Mouse (Mus musculus) CH12.LX (cell line): ENCODE measurements around the gene Nos1ap. TPM values are rescaled to one million over a fixed set of nuclear protein-coding genes. Genes with fewer than 3 reads are reported as not detected.

Source experiments
- DNase-seq: peaks from one replicate; pipeline ENCODE4 v3.0.0-alpha.2; 2013; ENCODE audit errors: extremely low read depth
- H3K27ac ChIP-seq: 2 replicates; pipeline ENCODE4 v1.5.1; 2012; ENCODE audit warnings: low read depth, mild to moderate bottlenecking, control low read depth, moderate library complexity; ENCODE audit not compliant: insufficient read depth
- H3K27me3 ChIP-seq: replicated peaks from 2 replicates; pipeline ENCODE3; 2012; ENCODE audit warnings: inconsistent platforms
- H3K36me3 ChIP-seq, 2 experiments: replicated peaks in 1 of 2; 2 replicates each; pipeline versions ENCODE3 to v1.6.1; 2012; ENCODE audit warnings: inconsistent platforms in 1 of 2, low read length in 1 of 2, mild to moderate bottlenecking in 1 of 2, mixed read lengths in 1 of 2, moderate library complexity in 1 of 2; ENCODE audit not compliant: control insufficient read depth in 1 of 2, insufficient read depth in 1 of 2
- H3K4me1 ChIP-seq, 2 experiments: 2 replicates each; pipeline ENCODE4 v1.6.1; 2012; ENCODE audit warnings: inconsistent platforms in 1 of 2, moderate library complexity in 1 of 2; ENCODE audit not compliant: insufficient read depth in 2 of 2, control insufficient read depth in 1 of 2
- H3K4me2 ChIP-seq: 2 replicates; pipeline ENCODE4 v1.6.1; 2012; ENCODE audit warnings: low read depth, mild to moderate bottlenecking, control low read depth; ENCODE audit not compliant: poor library complexity, insufficient read depth, severe bottlenecking
- H3K4me3 ChIP-seq, 3 experiments: fragments of 150-350 bp in 1 of 3; sonication (generic) in 1 of 3; replicated peaks in 1 of 3; 2 replicates each; pipeline versions ENCODE3 to v1.5.1; 2011 to 2012; ENCODE audit warnings: low read depth in 2 of 3, low read length in 2 of 3, mild to moderate bottlenecking in 2 of 3, moderate library complexity in 2 of 3, control low read depth in 1 of 3, improper control_type of control experiment in 1 of 3, inconsistent platforms in 1 of 3, mixed read lengths in 1 of 3; ENCODE audit not compliant: poor library complexity in 1 of 3
- H3K79me2 ChIP-seq: replicated peaks from 2 replicates; pipeline ENCODE4 v1.6.1; 2012; ENCODE audit warnings: mild to moderate bottlenecking, moderate library complexity; ENCODE audit not compliant: control insufficient read depth, poor library complexity, insufficient read depth, severe bottlenecking; ENCODE audit errors: extremely low read depth
- H3K9ac ChIP-seq: 2 replicates; pipeline ENCODE4 v1.6.1; 2012; ENCODE audit warnings: low read depth, mild to moderate bottlenecking, control low read depth, moderate library complexity; ENCODE audit not compliant: insufficient read depth
- H3K9me3 ChIP-seq: replicated peaks from 2 replicates; pipeline ENCODE3; 2012; ENCODE audit warnings: low read length, inconsistent platforms, mixed read lengths
- CHD1 ChIP-seq: IDR thresholded peaks from 2 replicates; pipeline ENCODE4 v1.6.1; 2012; ENCODE audit warnings: low read depth, low read length, improper control_type of control experiment, inconsistent platforms
- CHD2 ChIP-seq: IDR thresholded peaks from 2 replicates; pipeline ENCODE4 v1.6.1; 2011; ENCODE audit warnings: low read length, improper control_type of control experiment
- GABPA ChIP-seq: IDR thresholded peaks from 2 replicates; pipeline ENCODE4 v1.6.1; 2012; ENCODE audit warnings: low read depth, low read length, improper control_type of control experiment, inconsistent platforms; ENCODE audit not compliant: insufficient replicate concordance
- HCFC1 ChIP-seq: IDR thresholded peaks from 2 replicates; pipeline ENCODE4 v1.6.1; 2012; ENCODE audit warnings: low read depth, mild to moderate bottlenecking, inconsistent platforms, low read length, improper control_type of control experiment
- JUN ChIP-seq: IDR thresholded peaks from 2 replicates; pipeline ENCODE4 v1.6.1; 2011; ENCODE audit warnings: low read depth, mild to moderate bottlenecking, low read length, improper control_type of control experiment, moderate library complexity; ENCODE audit not compliant: insufficient read depth
- JUND ChIP-seq: conservative IDR thresholded peaks from 2 replicates; pipeline ENCODE4 v1.6.1; 2011; ENCODE audit warnings: low read depth, low read length, improper control_type of control experiment
- MAFK ChIP-seq: IDR thresholded peaks from 2 replicates; pipeline ENCODE4 v1.6.1; 2011; ENCODE audit warnings: low read length, improper control_type of control experiment; ENCODE audit not compliant: insufficient replicate concordance
- MAX ChIP-seq: IDR thresholded peaks from 2 replicates; pipeline ENCODE4 v1.6.1; 2011; ENCODE audit warnings: low read length, improper control_type of control experiment
- MXI1 ChIP-seq: IDR thresholded peaks from 2 replicates; pipeline ENCODE4 v1.6.1; 2011; ENCODE audit warnings: mild to moderate bottlenecking, low read depth, low read length, improper control_type of control experiment
- NRF1 ChIP-seq: IDR thresholded peaks from 2 replicates; pipeline ENCODE4 v1.6.1; 2014; ENCODE audit warnings: low read depth, mild to moderate bottlenecking, inconsistent platforms, low read length, improper control_type of control experiment, moderate library complexity
- PAX5 ChIP-seq: IDR thresholded peaks from 2 replicates; pipeline ENCODE4 v1.6.1; 2012; ENCODE audit warnings: low read length, inconsistent platforms, mixed read lengths
- POLR2A ChIP-seq: IDR thresholded peaks from 2 replicates; pipeline ENCODE4 v1.6.1; 2011; ENCODE audit warnings: low read depth, mild to moderate bottlenecking, improper control_type of control experiment, low read length
- POLR2AphosphoS2 ChIP-seq: IDR thresholded peaks from 2 replicates; pipeline ENCODE4 v1.6.1; 2011; ENCODE audit warnings: low read depth, low read length, improper control_type of control experiment
- RAD21 ChIP-seq: IDR thresholded peaks from 2 replicates; pipeline ENCODE4 v1.6.1; 2011; ENCODE audit warnings: low read depth, mild to moderate bottlenecking, low read length, improper control_type of control experiment, moderate library complexity
- RCOR1 ChIP-seq: conservative IDR thresholded peaks from 2 replicates; pipeline ENCODE4 v1.6.1; 2012; ENCODE audit warnings: low read depth, mild to moderate bottlenecking, inconsistent platforms, low read length, improper control_type of control experiment
- SIN3A ChIP-seq: IDR thresholded peaks from 2 replicates; pipeline ENCODE4 v1.6.1; 2012; ENCODE audit warnings: low read length, improper control_type of control experiment, inconsistent platforms
- SMC3 ChIP-seq: IDR thresholded peaks from 2 replicates; pipeline ENCODE4 v1.6.1; 2011; ENCODE audit warnings: low read depth, low read length, improper control_type of control experiment
- USF1 ChIP-seq: IDR thresholded peaks from 2 replicates; pipeline ENCODE4 v1.6.1; 2014; ENCODE audit warnings: low read depth, mild to moderate bottlenecking, inconsistent platforms, low read length, improper control_type of control experiment
- ZC3H11A ChIP-seq: IDR thresholded peaks from 2 replicates; pipeline ENCODE4 v1.6.1; 2012; ENCODE audit warnings: low read depth, mild to moderate bottlenecking, inconsistent platforms, low read length, improper control_type of control experiment
- ZMIZ1 ChIP-seq: IDR thresholded peaks from 2 replicates; pipeline ENCODE4 v1.6.1; 2012; ENCODE audit warnings: low read depth, mild to moderate bottlenecking, inconsistent platforms, low read length, improper control_type of control experiment
- ZNF384 ChIP-seq: IDR thresholded peaks from 2 replicates; pipeline ENCODE4 v1.6.1; 2012; ENCODE audit warnings: low read depth, low read length, improper control_type of control experiment, inconsistent platforms
- dilution Hi-C: fragments of 300-500 bp; cut with MboI; formaldehyde crosslinking; loops from 2 replicates; pipeline ENCODE4 v1.14.3; 2020; ENCODE audit warnings: low sequenced_read_pairs; ENCODE audit not compliant: extremely low pct_unique_long_range_greater_than_20kb, extremely low pct_ligation_motif_present
- in situ Hi-C: fragments of 300-500 bp; cut with MboI; formaldehyde crosslinking; loops from 3 replicates; pipeline ENCODE4 v1.14.3; 2019; ENCODE audit warnings: low sequenced_read_pairs, low pct_ligation_motif_present, low pct_unique_long_range_greater_than_20kb, mixed read lengths
- polyA plus RNA-seq: library from polyadenylated mRNA; unstranded; fragments of >175 nt; gene quantifications from 2 replicates; pipeline ENCODE4 v1.2.1, GENCODE M21; 2012; ENCODE audit warnings: low read depth; ENCODE audit not compliant: insufficient read length
- total RNA-seq, 2 experiments: library from RNA; depleted of rRNA; stranded (reverse); fragments of 300-350 nt in 1 of 2; fragments of >200 nt in 1 of 2; gene quantifications; 2 replicates each; pipeline ENCODE4 v1.2.3; 2012 to 2014

Gene Nos1ap
- total and polyA plus RNA-seq, 3 experiments = not detected

DNA sequence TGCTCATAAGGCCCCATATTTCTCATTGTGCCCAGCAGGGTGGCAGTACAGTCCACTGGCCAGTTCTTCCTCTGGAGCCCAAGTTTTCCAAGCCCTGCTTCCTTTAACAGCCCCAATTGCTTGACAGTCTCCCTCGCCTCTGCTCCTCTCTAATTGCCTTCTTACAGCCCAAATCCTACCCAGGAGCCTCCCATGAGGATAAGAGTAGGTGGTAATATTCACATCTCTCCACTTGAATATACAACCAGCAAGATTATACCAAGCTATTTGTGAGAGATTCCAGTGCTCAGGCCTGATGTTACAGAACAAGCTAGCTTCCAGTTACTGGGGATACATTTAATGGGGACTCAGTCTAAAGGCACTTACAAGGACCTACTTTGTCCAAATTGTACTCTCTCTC is 166.6 kb downstream of the Nos1ap start:
- in situ Hi-C loops = no loop called here
- no peaks in the 10 kb centered on the region for H3K36me3 ChIP-seq
- H3K4me1 ChIP-seq = no peaks in the 10 kb centered on the region
- no peak overlapping the region for H3K4me2 ChIP-seq
- dilution Hi-C loops = no loop called here
- no peak overlapping the region for H3K9ac ChIP-seq
- H3K4me3 ChIP-seq = no peak overlapping the region
- no peak overlapping the region for H3K27ac ChIP-seq
- H3K9me3 ChIP-seq = no peaks in the 10 kb centered on the region
- no peaks in the 10 kb centered on the region for H3K79me2 ChIP-seq
- TF ChIP-seq JUN (no peak), ZC3H11A (no peak), RAD21 (no peak), SMC3 (no peak), SIN3A (no peak), MAFK (no peak), HCFC1 (no peak), CHD1 (no peak), ZMIZ1 (no peak), JUND (no peak), GABPA (no peak), MXI1 (no peak), POLR2AphosphoS2 (no peak), USF1 (no peak), NRF1 (no peak)
- no peaks in the 10 kb centered on the region for H3K27me3 ChIP-seq
- DNase-seq = no peak

DNA sequence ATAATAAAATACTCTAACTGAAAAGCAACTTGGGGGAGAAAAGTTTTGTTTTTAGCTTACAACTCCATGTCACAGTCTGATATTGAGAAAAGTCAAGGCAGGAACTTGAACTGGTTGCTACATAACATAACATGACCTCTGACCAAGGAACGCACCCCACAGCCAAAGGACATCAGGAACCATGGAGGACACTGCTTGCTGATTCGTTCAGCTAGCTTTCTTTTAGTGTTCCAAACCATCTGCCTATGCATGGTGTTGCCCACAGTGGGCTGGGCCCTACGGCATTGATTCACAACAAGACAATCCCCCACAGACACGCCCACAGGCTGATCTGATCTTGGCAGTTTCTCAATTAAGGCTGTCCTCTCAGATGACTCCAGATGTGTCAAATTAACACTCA is 167.5 kb downstream of the Nos1ap start:
- dilution Hi-C loops = no loop called here

More for the DNA sequence above, 167.5 kb downstream of the Nos1ap start:
- in situ Hi-C loops = no loop called here
- H3K4me2 ChIP-seq = no peak overlapping the region
- no peak overlapping the region for H3K4me3 ChIP-seq
- H3K9ac ChIP-seq = no peak overlapping the region
- H3K27me3 ChIP-seq = no peaks in the 10 kb centered on the region
- no peaks in the 10 kb centered on the region for H3K79me2 ChIP-seq
- H3K27ac ChIP-seq = no peak overlapping the region
- no peaks in the 10 kb centered on the region for H3K9me3 ChIP-seq
- TF ChIP-seq POLR2A (no peak), RCOR1 (no peak), SMC3 (no peak), MXI1 (no peak), CHD1 (no peak), NRF1 (no peak), CHD2 (no peak), SIN3A (no peak), MAFK (no peak), ZNF384 (no peak), RAD21 (no peak), MAX (no peak), PAX5 (no peak)
- TF ChIP-seq, all 38 proteins: peak for 0
- DNase-seq = no peak
- no peaks in the 10 kb centered on the region for H3K4me1 ChIP-seq
- H3K36me3 ChIP-seq = no peaks in the 10 kb centered on the region
